Mouse (Mus musculus) erythroblast, embryonic 14.5 days (primary cell): Measurements from ENCODE around the gene Fancc.

Experiments used
- GATA1 ChIP-seq: IDR thresholded peaks from 2 replicates; pipeline ENCODE4 v1.6.1; 2012; ENCODE audit warnings: low read length, inconsistent platforms, mixed read lengths
- TAL1 ChIP-seq: IDR thresholded peaks from 3 replicates; pipeline ENCODE4 v1.6.1; 2012; ENCODE audit warnings: low read length, inconsistent platforms, mixed read lengths

GRCm38 (mm10) chr13:63359393-63359792 lies 137.7 kb downstream of the Fancc start:
- no peak for TF ChIP-seq GATA1
- TF ChIP-seq TAL1, result no peak
